Mouse (Mus musculus) lung, adult 2 months (tissue): ENCODE data around the gene Eml3.

Experiments used
- CTCF ChIP-seq: fragments of 200-500 bp; IDR thresholded peaks from 2 replicates; pipeline ENCODE4 v1.5.1; 2011; ENCODE audit warnings: mild to moderate bottlenecking, low read length, control low read depth; ENCODE audit not compliant: insufficient read depth
- POLR2A ChIP-seq: fragments of 200-500 bp; IDR thresholded peaks from 2 replicates; pipeline ENCODE4 v1.6.1; 2011; ENCODE audit warnings: low read depth, mild to moderate bottlenecking, control low read depth, low read length, borderline replicate concordance; ENCODE audit errors: extremely low read depth

- TF ChIP-seq POLR2A (no peak), CTCF (no peak)
Observed at GRCm38 (mm10) chr19:8984255-8984868, 55.0 kb downstream of the Eml3 start.
